Mouse (Mus musculus): ENCODE measurements around the gene Ccsap.
A peak's percentile ranks its signal among the peaks of the same experiment; 100 is the strongest.

The Ccsap gene

DNA sequence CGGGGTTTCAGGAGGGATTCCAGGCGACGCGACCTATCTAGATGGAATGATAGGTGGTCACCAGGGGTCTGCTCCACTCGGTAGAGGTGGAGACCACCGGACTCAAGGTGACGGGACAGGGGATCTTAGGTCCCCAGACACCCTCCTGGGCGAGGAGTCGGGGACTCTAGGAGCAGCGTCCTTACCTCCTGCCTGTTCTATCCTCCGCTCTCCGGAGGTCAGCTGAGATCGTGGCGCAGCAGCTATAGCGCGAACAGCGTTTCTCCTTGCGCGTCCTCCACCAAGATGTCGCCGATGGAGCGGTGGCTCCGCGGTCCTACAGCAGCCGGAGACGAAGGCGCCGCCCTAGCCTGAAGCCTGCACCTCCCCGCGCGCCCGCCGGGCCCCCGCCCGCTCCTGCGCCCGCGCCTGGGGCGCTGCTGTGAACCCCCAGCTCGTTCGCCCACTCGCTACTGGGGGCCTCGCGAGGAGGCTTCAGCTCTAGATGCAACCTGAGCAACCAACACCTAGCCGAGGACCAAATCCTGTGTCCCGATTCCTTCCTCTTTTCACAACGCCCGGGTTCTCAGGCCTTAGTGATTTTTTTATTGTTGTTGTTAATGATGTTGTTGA, at the start of gene Ccsap:
TSS of gene Ccsap (minus strand) at position 562 of the 612 bp plus-strand sequence.
- no peak for DNase-seq (ENCODE audit: low spot score)

- no peak for DNase-seq (ENCODE audit: low spot score)
Observed at GRCm38 (mm10) chr8:123907604-123908003, 47.6 kb upstream of the Ccsap start.

- peak; percentile 48 for DNase-seq (ENCODE audit: low spot score)
Observed at GRCm38 (mm10) chr8:123902653-123903052, 42.6 kb upstream of the Ccsap start.

DNA sequence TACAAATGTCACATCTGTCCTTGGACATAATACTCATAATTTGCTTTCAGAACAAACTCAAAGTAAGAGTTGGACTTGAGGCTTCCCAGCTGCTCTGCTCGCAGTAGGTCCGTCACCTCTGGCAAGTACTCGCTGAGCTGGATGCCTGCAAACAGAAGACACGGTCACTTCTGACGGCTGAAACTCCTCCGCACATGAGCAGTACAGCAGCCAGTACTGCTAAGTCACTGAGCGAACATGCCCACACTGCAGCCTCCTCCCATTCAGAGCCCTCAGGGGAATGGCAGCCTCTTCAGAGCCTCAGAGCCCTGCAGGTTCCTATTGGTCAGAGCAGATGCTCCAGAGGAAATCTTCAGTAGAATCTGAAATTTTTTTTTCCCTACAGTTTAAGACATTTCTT, 39.4 kb upstream of the Ccsap start:
- no peak for DNase-seq (ENCODE audit: low spot score)

DNA sequence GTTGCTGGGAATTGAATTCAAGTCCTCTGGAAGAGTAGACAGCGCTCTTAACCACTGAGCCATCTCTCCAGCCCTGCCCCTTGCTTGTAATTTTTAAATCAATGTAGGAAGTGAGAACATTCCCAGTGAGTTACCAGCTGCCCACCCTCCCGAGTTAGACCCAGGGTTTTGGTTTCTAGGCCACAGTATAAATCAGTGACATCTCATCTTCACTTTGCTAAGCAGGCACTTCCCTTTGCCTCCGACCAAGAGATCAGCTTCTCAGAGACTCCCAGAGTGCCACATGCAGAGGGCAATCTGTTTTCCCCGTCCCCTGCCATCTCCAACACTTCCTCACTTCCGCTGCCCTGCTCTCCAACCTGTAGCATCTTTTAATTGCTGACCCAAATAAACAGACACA, 38.6 kb upstream of the Ccsap start:
- no peak for DNase-seq (ENCODE audit: low spot score)

DNA sequence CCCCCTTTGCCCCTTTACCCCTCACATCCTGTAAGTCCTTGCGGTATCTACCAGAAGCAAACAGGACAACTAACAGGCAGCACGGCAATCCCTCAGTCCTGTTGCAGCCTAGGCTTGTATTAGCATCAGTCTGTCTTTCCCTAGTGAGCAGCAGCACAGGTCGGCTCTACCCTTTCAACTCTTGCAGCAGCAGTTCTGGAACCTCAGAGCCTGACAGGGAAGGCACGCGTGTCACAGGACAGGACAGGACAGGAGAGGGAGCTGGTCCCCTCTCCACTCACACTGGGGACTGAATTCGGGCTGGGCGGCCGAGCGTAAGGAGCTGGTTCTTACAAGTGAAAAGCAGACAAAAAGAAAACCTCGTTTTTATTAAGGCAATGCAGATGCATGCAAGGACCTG, 36.8 kb upstream of the Ccsap start:
- no peak for DNase-seq (ENCODE audit: low spot score)

- DNase-seq (ENCODE audit: low spot score) = no peak
Observed at GRCm38 (mm10) chr8:123896366-123896761, 36.4 kb upstream of the Ccsap start.

DNA sequence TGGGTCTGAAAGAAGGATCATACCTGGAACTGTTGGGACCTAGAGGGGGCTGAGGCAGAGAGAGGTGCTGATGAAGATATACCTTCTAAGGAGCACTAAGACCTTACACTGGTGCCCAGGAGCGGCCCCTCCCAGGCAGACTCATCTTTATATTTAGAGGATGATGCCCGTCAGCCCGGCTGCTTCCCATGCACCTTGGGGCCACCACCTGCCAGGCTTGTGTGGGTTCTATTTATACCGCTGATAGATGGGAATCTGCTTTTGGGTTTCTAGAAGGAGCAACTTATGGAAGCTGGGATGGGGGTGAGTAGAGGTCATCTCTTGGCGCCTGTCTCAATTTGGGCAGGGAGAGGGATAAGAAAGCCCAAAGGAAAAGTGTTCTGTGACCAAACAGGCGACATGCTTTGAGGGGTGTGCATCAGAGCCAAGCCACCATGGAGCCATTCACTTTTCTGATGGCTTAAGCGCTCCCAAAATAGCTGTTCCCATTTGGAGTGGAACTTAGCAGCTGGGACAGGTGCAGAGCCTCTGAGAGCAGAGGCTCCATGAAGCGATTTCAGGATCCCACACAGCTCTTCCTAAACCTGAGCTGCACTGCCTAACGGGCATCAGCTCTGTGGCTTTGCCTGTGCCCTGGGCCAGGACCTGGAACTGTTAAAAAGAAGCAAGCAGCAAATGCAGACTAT, 35.8 kb upstream of the Ccsap start:
- no peak for DNase-seq (ENCODE audit: low spot score)

GRCm38 (mm10) chr8:123895230-123895629, 35.2 kb upstream of the Ccsap start:
- no peak for DNase-seq (ENCODE audit: low spot score)

DNA sequence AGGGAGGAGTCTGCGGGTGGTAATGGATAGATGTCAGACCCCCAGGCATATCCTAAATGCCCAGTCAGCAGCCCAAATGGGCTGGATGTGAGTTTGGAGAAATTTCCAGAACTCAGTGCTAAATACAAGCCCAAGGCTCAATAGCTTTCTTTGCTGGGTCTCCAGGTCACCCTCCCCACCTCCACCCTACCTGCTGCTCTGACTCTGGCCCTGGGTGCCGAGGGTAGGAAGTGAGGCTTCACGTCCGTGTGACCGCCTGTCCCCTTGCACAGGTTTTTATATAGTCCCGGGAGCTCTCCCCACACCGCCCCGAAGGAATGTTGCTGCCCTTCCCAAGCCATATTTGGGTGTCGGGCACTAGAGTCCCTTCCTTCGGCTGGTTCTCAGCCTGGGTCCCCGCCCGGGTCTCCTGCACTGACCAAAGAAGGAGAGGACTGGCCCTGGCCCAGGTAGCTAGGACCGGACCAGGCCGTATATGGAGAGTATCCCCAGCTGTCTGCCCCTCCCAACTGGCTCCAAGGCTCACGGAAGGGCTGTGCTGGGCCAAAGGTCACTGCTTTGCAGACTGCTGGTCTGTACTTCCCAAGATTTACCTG, 34.6 kb upstream of the Ccsap start, which contains the start of gene Acta1:
TSS of gene Acta1 (minus strand) at position 250 of the 596 bp plus-strand sequence.
- DNase-seq (ENCODE audit: low spot score) = no peak

DNA sequence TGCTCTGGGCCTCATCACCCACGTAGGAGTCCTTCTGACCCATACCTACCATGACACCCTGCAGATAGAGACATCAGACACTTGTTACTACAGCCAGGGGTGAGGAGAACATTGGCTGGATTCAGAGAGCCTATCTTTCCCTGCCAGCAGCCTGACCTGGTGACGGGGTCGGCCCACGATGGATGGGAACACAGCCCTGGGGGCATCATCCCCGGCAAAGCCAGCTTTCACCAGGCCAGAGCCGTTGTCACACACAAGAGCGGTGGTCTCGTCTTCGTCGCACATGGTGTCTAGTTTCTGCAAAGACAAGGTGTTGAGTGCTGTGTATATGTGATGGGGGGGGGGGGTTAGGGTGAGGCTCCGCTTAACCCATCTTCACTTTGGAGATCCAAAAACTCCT, 33.4 kb upstream of the Ccsap start:
- no peak for DNase-seq (ENCODE audit: low spot score)

DNA sequence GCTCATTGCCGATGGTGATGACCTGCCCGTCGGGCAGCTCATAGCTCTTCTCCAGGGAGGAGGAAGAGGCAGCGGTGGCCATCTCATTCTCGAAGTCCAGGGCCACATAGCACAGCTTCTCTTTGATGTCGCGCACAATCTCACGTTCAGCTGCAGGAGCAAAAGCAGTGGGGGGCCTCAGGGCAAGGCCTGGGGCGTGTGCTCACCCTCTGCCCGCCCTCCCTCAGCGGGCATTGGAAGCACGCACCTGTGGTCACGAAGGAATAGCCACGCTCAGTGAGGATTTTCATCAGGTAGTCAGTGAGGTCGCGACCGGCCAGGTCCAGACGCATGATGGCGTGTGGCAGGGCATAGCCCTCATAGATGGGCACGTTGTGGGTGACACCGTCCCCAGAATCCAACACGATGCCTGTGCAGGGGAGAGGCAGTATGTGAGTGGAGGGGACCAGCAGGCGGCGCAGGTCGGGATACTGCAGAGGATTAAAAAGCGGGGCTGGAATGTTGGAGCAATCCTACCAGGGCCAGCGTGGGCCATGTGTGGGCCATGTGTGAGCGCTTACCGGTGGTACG, 32.7 kb upstream of the Ccsap start:
- DNase-seq (ENCODE audit: low spot score) = no peak

DNA sequence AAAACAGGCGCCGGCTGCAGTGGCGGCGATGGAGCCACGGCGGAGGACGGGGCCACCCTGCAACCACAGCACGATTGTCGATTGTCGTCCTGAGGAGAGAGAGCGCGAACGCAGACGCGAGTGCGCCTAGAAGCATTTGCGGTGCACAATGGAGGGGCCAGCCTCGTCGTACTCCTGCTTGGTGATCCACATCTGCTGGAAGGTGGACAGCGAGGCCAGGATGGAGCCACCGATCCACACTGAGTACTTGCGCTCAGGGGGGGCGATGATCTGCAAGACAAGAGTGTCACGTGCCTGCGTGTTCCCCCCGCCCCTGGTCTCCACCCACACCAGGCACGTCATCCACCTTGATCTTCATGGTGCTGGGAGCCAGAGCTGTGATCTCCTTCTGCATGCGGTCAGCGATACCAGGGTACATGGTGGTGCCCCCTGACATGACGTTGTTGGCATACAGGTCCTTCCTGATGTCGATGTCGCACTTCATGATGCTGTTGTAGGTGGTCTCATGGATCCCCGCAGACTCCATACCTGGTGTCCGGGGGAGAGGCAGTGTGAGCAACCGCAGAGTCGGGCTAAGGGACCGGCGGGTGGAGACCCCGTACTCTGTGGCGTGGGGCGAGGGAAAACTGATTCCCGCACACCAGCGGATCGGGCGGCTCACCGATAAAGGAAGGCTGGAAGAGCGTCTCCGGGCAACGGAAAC, 32.0 kb upstream of the Ccsap start:
- DNase-seq (ENCODE audit: low spot score) = no peak

GRCm38 (mm10) chr8:123891271-123891670, 31.3 kb upstream of the Ccsap start:
- DNase-seq (ENCODE audit: low spot score) = peak; percentile 68

- peak; percentile 22 for DNase-seq (ENCODE audit: low spot score)
Observed at GRCm38 (mm10) chr8:123889797-123890196, 29.8 kb upstream of the Ccsap start.

DNA sequence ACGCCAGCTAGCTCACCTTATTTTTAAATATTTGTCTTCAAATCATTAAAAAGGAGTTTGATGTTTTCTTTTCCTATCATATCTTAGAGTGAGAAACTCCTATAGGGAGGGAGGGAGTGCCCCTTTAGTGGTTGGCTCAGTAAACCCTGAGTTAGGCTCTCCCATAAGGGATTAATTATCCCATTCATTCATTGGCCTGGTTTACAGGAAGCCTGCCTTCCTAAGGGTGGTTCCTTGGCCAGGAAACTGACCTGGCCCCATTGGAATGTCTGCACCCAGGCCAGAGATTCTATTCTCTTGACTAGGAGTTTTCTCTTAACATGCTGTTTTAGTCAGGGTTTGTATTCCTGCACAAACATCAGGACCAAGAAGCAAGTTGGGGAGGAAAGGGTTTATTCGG, 27.9 kb upstream of the Ccsap start:
- DNase-seq (ENCODE audit: low spot score) = no peak

DNA sequence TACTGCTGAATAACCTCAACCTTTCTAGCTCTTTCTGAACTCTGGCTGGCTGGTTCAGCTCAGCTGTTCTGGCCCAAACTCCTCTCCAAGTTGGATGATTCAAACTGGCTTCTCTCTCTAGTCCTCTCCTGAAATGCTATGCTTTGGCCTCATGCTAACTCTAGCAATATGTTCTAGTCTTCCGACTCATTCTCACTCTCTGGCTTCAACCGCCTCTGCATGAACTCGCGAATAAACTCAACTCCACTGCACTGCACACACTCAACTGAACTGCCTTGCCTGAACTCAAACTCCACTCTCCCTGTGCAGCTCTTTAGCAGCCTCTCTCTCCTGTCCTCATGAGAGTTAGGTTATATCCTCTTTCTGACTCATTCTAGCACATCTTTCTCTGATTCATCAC, 27.2 kb upstream of the Ccsap start:
- DNase-seq (ENCODE audit: low spot score) = no peak

GRCm38 (mm10) chr8:123884721-123885565, 24.9 kb upstream of the Ccsap start:
- no peak for DNase-seq (ENCODE audit: low spot score)

GRCm38 (mm10) chr8:123883094-123883493, 23.1 kb upstream of the Ccsap start:
- DNase-seq (ENCODE audit: low spot score) = no peak

- DNase-seq (ENCODE audit: low spot score) = no peak
Observed at GRCm38 (mm10) chr8:123882412-123882811, 22.4 kb upstream of the Ccsap start.

DNA sequence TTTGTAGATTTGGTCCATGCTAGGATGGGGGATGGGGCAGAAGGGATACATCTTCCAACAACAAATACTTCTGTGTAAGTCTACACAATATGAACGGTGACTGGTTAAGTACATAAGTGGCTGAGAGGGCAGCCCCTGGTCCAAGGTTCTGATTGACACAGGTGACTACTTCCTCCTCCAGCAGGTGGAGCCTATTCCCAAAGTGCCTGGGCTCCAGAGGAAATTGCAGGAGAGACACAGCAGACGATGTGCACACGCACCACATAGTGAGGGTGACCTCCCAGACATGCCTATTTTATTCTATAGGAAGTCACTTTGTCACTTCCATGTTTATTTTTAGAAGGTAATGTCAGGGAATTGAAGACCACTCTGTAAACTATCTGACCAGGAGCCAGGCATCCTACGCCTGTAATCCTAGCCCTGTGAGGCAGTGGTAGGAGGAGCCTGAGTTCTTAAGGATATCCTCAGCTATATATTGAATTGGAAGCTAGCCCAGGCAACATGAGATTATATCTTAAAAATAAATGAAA, 20.9 kb upstream of the Ccsap start:
- no peak for DNase-seq (ENCODE audit: low spot score)

All from adipocyte (in vitro differentiated cells).